Mouse (Mus musculus): ENCODE measurements around the gene Wwox. TPM values are rescaled to one million over a fixed set of nuclear protein-coding genes. Genes with fewer than 3 reads are reported as not detected.
A peak's percentile ranks its signal among the peaks of the same experiment; 100 is the strongest.

Wwox gene
- total and polyA plus RNA-seq, 3 experiments: 7.8 to 11.5 (median 9.1) TPM

DNA sequence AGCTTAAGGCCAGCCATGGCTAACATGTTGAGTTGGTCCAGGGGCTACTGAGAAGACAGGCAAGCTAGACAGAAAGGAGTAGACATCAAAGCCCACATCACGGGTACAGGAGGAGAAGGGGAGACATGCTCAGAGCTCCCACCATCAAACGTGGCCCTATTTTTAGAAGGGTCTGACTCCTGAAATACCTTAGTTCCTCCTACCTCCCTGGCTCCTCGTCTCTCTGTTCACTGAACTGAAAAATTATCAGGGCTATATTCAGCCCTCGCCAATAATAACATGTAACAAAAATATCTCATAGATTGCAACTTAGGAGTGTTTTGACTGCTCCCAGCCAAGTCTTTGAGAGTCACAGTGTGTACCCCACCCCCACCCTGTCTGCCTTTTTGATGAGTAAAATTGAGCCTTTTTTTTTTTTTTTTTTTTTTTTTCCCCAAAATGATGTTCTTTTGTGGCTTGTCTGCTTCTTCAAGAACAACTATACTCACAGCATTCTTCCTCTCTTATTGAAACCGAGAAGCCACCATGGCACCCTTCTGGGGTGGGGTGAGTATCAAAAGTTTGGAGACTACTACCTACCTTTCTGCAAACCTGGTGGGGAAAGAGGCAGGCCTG, 535.0 kb downstream of the Wwox start:
- H3K79me2 ChIP-seq (replicated peaks; ENCODE audit: control insufficient read depth, extremely low read depth, insufficient read depth, poor library complexity, severe bottlenecking): no peaks in the 10 kb centered on the region
- H3K27me3 ChIP-seq (replicated peaks): no peaks in the 10 kb centered on the region
- TF ChIP-seq ZNF384 (IDR thresholded peaks at IDR 0.05; ENCODE audit: low read depth, low read length): peak; percentile 83
- TF ChIP-seq ETS1 (conservative IDR thresholded peaks at IDR 0.05; ENCODE audit: low read depth, low read length): no peak
- TF ChIP-seq TCF12 (IDR thresholded peaks at IDR 0.05; ENCODE audit: low read depth, low read length): no peak
- TF ChIP-seq ZKSCAN1 (IDR thresholded peaks at IDR 0.05; ENCODE audit: borderline replicate concordance, low read depth, low read length): no peak
- 0 out of 2 replicates have a peak, but pooled peaks have one; percentile 24 for TF ChIP-seq MEF2A (IDR thresholded peaks at IDR 0.05; ENCODE audit: borderline replicate concordance, low read depth, low read length)
- TF ChIP-seq JUN (IDR thresholded peaks at IDR 0.05; ENCODE audit: insufficient read depth, low read depth, low read length): no peak
- TF ChIP-seq NELFE (IDR thresholded peaks at IDR 0.05; ENCODE audit: low read depth, low read length): no peak
- TF ChIP-seq EP300 (IDR thresholded peaks at IDR 0.05; ENCODE audit: low read length): no peak
- no peak for TF ChIP-seq IRF4 (IDR thresholded peaks at IDR 0.05; ENCODE audit: low read depth, low read length)
- no peak overlapping the region for H3K27ac ChIP-seq (ENCODE audit: insufficient read depth, low read depth)
- peaks cover 0 to 16% of the 10 kb centered on the region in 2 experiments; a peak in 2 of 4 replicates for H3K4me1 ChIP-seq (ENCODE audit: control insufficient read depth in 1 of 2, insufficient read depth in 2 of 2)
- H3K36me3 ChIP-seq (replicated peaks in 1 of 2; ENCODE audit: control insufficient read depth in 1 of 2, insufficient read depth in 1 of 2, low read length in 1 of 2): no peaks in the 10 kb centered on the region
- DNase-seq (ENCODE audit: extremely low read depth): peak; percentile 47
- in situ Hi-C loops (cut with MboI; ENCODE audit: low pct_ligation_motif_present, low pct_unique_long_range_greater_than_20kb, low sequenced_read_pairs): loop anchor here (10.0 kb wide), 1 partner anchor 200 kb away; no protein-coding TSS in a partner anchor
- dilution Hi-C loops (cut with MboI; ENCODE audit: extremely low pct_ligation_motif_present, extremely low pct_unique_long_range_greater_than_20kb, low sequenced_read_pairs): no loop called here
- no peaks in the 10 kb centered on the region for H3K9me3 ChIP-seq (replicated peaks; ENCODE audit: low read length)
- H3K9ac ChIP-seq (ENCODE audit: insufficient read depth, low read depth): no peak overlapping the region
- H3K4me2 ChIP-seq (ENCODE audit: insufficient read depth, low read depth, poor library complexity, severe bottlenecking): no peak overlapping the region
- no peak overlapping the region for H3K4me3 ChIP-seq (replicated peaks in 1 of 3; ENCODE audit: low read depth in 2 of 3, low read length in 2 of 3, poor library complexity in 1 of 3)

DNA sequence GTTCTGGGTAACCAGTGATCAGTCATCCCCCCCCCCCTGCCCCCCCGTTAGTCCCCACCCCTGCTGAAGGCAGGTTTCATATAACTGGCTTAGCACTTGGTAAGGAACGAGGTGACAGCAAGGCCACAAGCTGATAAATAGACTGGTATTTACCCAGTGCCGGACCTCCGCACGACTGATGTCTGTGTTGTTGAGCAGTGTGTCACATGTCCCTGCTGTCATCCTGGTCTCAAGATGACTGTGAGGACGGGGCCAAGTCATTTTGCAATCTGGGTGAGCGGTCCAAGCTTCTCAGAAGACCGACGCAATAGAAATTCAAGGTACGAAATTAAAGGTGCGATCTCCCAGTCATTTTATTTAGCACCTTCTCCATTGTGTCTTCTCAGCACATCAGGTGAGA, 538.3 kb downstream of the Wwox start:
- no peaks in the 10 kb centered on the region for H3K79me2 ChIP-seq (replicated peaks; ENCODE audit: control insufficient read depth, extremely low read depth, insufficient read depth, poor library complexity, severe bottlenecking)
- in situ Hi-C loops (cut with MboI; ENCODE audit: low pct_ligation_motif_present, low pct_unique_long_range_greater_than_20kb, low sequenced_read_pairs): loop anchor here (10.0 kb wide), 1 partner anchor 203 kb away; no protein-coding TSS in a partner anchor
- H3K27ac ChIP-seq (ENCODE audit: insufficient read depth, low read depth): no peak overlapping the region
- DNase-seq (ENCODE audit: extremely low read depth): no peak
- H3K4me2 ChIP-seq (ENCODE audit: insufficient read depth, low read depth, poor library complexity, severe bottlenecking): no peak overlapping the region
- H3K4me3 ChIP-seq (replicated peaks in 1 of 3; ENCODE audit: low read depth in 2 of 3, low read length in 2 of 3, poor library complexity in 1 of 3): no peak overlapping the region
- H3K36me3 ChIP-seq (replicated peaks in 1 of 2; ENCODE audit: control insufficient read depth in 1 of 2, insufficient read depth in 1 of 2, low read length in 1 of 2): no peaks in the 10 kb centered on the region
- TF ChIP-seq RAD21 (IDR thresholded peaks at IDR 0.05; ENCODE audit: low read depth, low read length) (no peak), ZC3H11A (IDR thresholded peaks at IDR 0.05; ENCODE audit: low read depth, low read length) (no peak)
- H3K4me1 ChIP-seq (ENCODE audit: control insufficient read depth in 1 of 2, insufficient read depth in 2 of 2): peaks cover 0 to 16% of the 10 kb centered on the region in 2 experiments; a peak in 2 of 4 replicates
- dilution Hi-C loops (cut with MboI; ENCODE audit: extremely low pct_ligation_motif_present, extremely low pct_unique_long_range_greater_than_20kb, low sequenced_read_pairs): no loop called here
- no peaks in the 10 kb centered on the region for H3K27me3 ChIP-seq (replicated peaks)
- no peaks in the 10 kb centered on the region for H3K9me3 ChIP-seq (replicated peaks; ENCODE audit: low read length)
- H3K9ac ChIP-seq (ENCODE audit: insufficient read depth, low read depth): no peak overlapping the region
